Mouse (Mus musculus) heart, embryonic 14.5 days (tissue): ENCODE measurements around the gene Anapc16. TPM values are rescaled to one million over a fixed set of nuclear protein-coding genes. Genes with fewer than 3 reads are reported as not detected.

Source experiments
- ATAC-seq: fragments of 200-750 bp; cut with Nextera tagmentation; 2 replicates; pipeline ENCODE4 v1.8.0; 2017; ENCODE audit warnings: low read depth, moderate TSS enrichment; ENCODE audit not compliant: insufficient number of reproducible peaks, insufficient read depth, low FRiP score
- H3K27ac ChIP-seq, 2 experiments: fragments of 200-500 bp in 1 of 2; fragments of 300-500 bp in 1 of 2; sonication (generic) in 1 of 2; replicated peaks in 1 of 2; 2 replicates each; pipeline ENCODE4 v1.5.1; 2012 to 2014; ENCODE audit warnings: low read depth in 2 of 2, low read length in 2 of 2, control low read depth in 1 of 2, mild to moderate bottlenecking in 1 of 2, mixed read lengths in 1 of 2; ENCODE audit not compliant: control insufficient read depth in 1 of 2, insufficient read depth in 1 of 2
- H3K27me3 ChIP-seq: fragments of 300-500 bp; sonication (generic); 2 replicates; pipeline ENCODE4 v1.6.1; 2014; ENCODE audit warnings: mild to moderate bottlenecking, low read length, control low read depth; ENCODE audit not compliant: control insufficient read depth, insufficient read depth
- H3K36me3 ChIP-seq: fragments of 300-500 bp; sonication (generic); 2 replicates; pipeline ENCODE4 v1.6.1; 2014; ENCODE audit warnings: mild to moderate bottlenecking, control low read depth, low read length, mixed read lengths; ENCODE audit not compliant: control insufficient read depth, insufficient read depth
- H3K4me1 ChIP-seq, 2 experiments: fragments of 200-500 bp in 1 of 2; fragments of 300-500 bp in 1 of 2; sonication (generic) in 1 of 2; 2 replicates each; pipeline ENCODE4 v1.6.1; 2012 to 2014; ENCODE audit warnings: low read length in 2 of 2, control low read depth in 1 of 2, mixed read lengths in 1 of 2; ENCODE audit not compliant: control insufficient read depth in 2 of 2, insufficient read depth in 2 of 2
- H3K4me2 ChIP-seq: fragments of 300-500 bp; sonication (generic); 2 replicates; pipeline ENCODE4 v1.6.1; 2014; ENCODE audit warnings: mild to moderate bottlenecking, low read length
- H3K4me3 ChIP-seq, 2 experiments: fragments of 200-500 bp in 1 of 2; fragments of 300-500 bp in 1 of 2; sonication (generic) in 1 of 2; 2 replicates each; pipeline ENCODE4 v1.5.1; 2012 to 2014; ENCODE audit warnings: low read length in 2 of 2, mild to moderate bottlenecking in 2 of 2, control low read depth in 1 of 2, low read depth in 1 of 2, moderate library complexity in 1 of 2; ENCODE audit not compliant: control insufficient read depth in 1 of 2, insufficient read depth in 1 of 2
- H3K9ac ChIP-seq: fragments of 300-500 bp; sonication (generic); 2 replicates; pipeline ENCODE4 v1.6.1; 2014; ENCODE audit warnings: mild to moderate bottlenecking, low read length
- H3K9me3 ChIP-seq: fragments of 300-500 bp; sonication (generic); 2 replicates; pipeline ENCODE4 v1.6.1; 2016; ENCODE audit warnings: low read length, control low read depth; ENCODE audit not compliant: control insufficient read depth
- WGBS: fragments of 180-500 bp; shearing (Covaris S2); extraction: QIAGEN DNeasy Blood & Tissue Kit; methylation state at CpG from one replicate; pipeline ENCODE4 v1.1.7; 2014; 5-methylcytosine and 5-hydroxymethylcytosine counted together
- polyA plus RNA-seq: library from polyadenylated mRNA; unstranded; fragments of >200 nt; fragmentation: Nextera tagmentation; extraction: Ambion mirVana; gene quantifications from 2 replicates; pipeline ENCODE4 v1.2.1, GENCODE M21; 2014

The Anapc16 gene
- polyA plus RNA-seq, 1 experiment from 2014 or later, result 103 TPM

DNA sequence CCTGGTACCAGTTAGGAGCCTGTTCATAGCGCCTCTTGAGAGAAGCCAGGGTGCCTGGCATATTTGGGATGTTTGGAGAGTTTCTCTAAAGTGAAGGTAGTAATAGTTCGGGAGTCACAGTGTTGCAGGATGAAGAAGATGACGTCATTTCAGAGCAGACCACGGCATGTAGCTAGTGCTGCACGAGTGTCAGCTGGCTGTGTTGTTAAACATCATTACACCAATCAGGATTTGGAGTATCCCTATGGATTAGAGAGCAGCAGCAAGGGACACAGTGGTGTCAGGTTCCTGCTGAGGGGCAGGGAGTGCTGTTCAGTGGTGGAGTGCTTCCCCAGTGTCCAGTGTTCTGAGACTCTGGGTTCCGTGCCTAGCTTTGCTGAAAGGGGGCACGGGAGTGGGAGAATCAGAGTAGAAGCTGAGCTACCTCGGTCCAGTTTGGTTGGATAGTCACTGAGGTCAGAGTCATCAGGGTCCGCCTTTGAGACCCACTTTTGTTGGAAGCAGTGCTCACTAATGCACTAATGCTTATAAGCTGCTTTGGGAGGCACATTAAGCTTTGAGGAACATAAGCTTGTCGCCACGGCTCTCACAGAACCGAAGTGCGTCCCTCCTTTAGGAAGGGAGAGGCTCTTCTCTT lies 23.9 kb upstream of the Anapc16 start:
- Histone ChIP-seq H3K4me3 (no peak overlapping the region), H3K27me3 (no peaks in the 10 kb centered on the region), H3K9ac (no peak overlapping the region), H3K4me2 (no peak overlapping the region), H3K36me3 (0 out of 2 replicates have a peak, but pooled peaks cover 4% of the 10 kb centered on the region), H3K4me1 (peaks cover 3 to 7% of the 10 kb centered on the region in 2 experiments), H3K27ac (no peak overlapping the region), H3K9me3 (no peaks in the 10 kb centered on the region)
- ATAC-seq, result no peak
- WGBS, result 54% methylated on average over 13 of the region's 13 CpGs

DNA sequence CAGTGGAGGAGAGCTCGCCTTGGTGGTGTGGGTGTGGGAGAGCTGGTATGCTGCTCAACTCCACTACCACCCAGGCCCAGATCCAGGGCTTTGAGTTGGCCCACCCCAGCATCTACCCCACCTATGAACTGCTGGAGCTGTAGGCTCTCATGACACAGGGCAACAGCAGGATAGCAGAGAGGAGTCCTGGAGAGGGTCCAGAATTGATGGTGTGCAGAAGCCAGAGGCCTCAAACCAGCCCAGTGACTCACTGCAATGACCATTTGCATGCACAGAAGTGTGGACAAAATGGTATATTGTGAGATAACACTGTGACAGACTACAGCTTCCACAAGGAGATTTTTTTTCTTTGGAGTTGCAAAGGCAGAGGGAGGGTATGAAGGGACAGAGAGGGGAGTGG lies 20.8 kb upstream of the Anapc16 start:
- ATAC-seq, result no peak
- H3K9ac ChIP-seq, result no peak overlapping the region
- H3K27ac ChIP-seq, result no peak overlapping the region
- peaks cover 10% of the 10 kb centered on the region for H3K36me3 ChIP-seq
- no peaks in the 10 kb centered on the region for H3K27me3 ChIP-seq
- WGBS, result 88% methylated on average over 1 of the region's 1 CpGs
- no peak overlapping the region for H3K4me3 ChIP-seq
- H3K4me1 ChIP-seq, result peaks cover 0 to 6% of the 10 kb centered on the region in 2 experiments; a peak in 3 of 4 replicates
- H3K9me3 ChIP-seq, result no peaks in the 10 kb centered on the region
- H3K4me2 ChIP-seq, result no peak overlapping the region

DNA sequence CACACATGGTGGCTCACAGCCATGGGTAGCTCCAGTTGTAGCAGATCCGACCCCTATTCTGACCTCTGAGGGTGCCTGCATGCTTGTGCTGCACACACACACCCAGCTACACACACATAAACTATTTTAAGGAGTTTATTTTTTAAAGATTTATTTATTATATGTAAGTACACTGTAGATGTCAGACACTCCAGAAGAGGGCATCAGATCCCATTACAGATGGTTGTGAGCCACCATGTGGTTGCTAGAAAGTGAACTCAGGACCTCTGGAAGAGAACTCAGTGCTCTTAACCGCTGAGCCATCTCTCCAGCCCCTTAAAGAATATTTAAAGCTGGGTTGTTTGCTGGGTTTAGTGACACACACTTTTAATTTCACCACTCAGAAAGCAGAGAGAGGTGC lies 16.4 kb upstream of the Anapc16 start:
- WGBS, result 75% methylated on average over 2 of the region's 2 CpGs
- H3K9me3 ChIP-seq, result no peaks in the 10 kb centered on the region

DNA sequence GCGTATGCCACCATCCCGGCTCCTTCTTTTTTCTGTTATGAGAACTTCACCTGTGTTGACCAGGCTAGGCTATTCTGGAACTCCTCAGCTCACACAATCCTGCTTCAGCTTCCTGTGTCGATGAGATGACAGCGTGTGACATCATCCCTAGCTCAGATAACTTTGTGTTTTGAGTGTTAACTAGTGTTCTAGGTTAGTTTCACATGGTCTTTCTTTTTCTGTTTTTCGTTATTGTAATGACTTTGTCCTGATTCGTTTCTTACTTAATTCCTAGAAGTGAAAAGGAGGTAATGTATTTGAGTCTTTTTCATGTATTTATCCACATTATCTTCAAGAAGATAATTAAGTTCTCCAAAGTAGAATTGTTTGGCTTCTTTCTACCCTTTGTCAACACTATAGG lies 13.3 kb upstream of the Anapc16 start:
- H3K4me3 ChIP-seq, result no peak overlapping the region
- no peaks in the 10 kb centered on the region for H3K4me1 ChIP-seq
- no peaks in the 10 kb centered on the region for H3K9me3 ChIP-seq
- H3K27ac ChIP-seq, result no peak overlapping the region
- H3K36me3 ChIP-seq, result peaks cover 41% of the 10 kb centered on the region
- H3K27me3 ChIP-seq, result no peaks in the 10 kb centered on the region
- H3K4me2 ChIP-seq, result no peak overlapping the region
- ATAC-seq, result no peak
- 68% methylated on average over 6 of the region's 6 CpGs for WGBS
- H3K9ac ChIP-seq, result no peak overlapping the region

More for the DNA sequence above, 16.4 kb upstream of the Anapc16 start:
- no peak overlapping the region for H3K4me2 ChIP-seq
- no peaks in the 10 kb centered on the region for H3K27me3 ChIP-seq
- ATAC-seq, result no peak
- H3K27ac ChIP-seq, result no peak overlapping the region
- H3K9ac ChIP-seq, result no peak overlapping the region
- H3K4me1 ChIP-seq, result no peaks in the 10 kb centered on the region; a peak in 1 of 4 replicates
- H3K4me3 ChIP-seq, result no peak overlapping the region
- peaks cover 32% of the 10 kb centered on the region for H3K36me3 ChIP-seq

DNA sequence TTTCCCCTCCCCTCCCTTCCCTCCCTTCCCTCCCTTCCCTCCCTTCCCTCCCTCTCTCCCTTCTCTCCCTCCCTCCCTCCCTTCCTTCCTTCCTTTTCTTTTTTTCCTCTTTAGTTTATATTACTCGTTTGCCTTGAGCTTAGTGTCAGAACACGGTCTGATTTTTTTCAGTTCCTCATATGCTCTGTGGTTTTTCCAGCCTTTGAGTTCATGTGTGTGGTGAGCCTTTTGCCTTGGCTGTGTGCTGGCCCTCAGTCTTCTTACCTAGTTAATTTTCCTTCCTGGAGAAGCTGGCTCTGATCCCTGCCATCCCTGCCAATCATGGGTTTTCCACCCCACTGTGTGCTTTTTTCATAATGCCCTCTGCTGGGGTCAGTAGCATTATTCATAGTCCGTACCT lies 6.2 kb upstream of the Anapc16 start:
- WGBS, result 71% methylated on average over 3 of the region's 3 CpGs
- H3K4me2 ChIP-seq, result no peak overlapping the region
- H3K27me3 ChIP-seq, result no peaks in the 10 kb centered on the region
- H3K4me3 ChIP-seq, result no peak overlapping the region
- H3K27ac ChIP-seq, result no peak overlapping the region
- ATAC-seq, result no peak
- no peaks in the 10 kb centered on the region for H3K9me3 ChIP-seq
- H3K9ac ChIP-seq, result no peak overlapping the region
- peaks cover 0 to 4% of the 10 kb centered on the region in 2 experiments; a peak in 1 of 4 replicates for H3K4me1 ChIP-seq
- peaks cover 37% of the 10 kb centered on the region for H3K36me3 ChIP-seq

DNA sequence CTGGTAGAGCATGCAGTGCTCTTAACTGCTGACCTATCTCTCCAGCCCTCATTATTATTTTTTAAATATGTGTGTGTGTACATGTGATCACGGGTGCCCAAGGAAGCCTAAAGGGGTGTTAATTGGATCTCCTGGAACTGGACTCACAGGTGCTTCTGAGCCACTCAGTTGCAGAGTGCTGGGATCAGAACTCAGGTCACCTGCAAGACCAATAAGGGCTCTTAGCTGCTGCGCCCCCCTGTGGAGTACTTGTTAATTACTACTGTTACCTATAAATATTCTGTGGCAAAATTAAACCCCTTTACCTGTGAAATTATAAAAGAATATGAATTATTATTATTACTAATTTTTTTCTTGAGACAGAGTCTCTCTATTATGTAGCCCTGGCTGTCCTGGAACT lies 2.3 kb upstream of the Anapc16 start:
- Histone ChIP-seq H3K9me3 (no peaks in the 10 kb centered on the region), H3K27ac (no peak overlapping the region), H3K4me2 (no peak overlapping the region), H3K4me3 (no peak overlapping the region), H3K36me3 (peaks cover 32% of the 10 kb centered on the region), H3K4me1 (peaks cover 4 to 12% of the 10 kb centered on the region in 2 experiments; a peak in 3 of 4 replicates), H3K27me3 (no peaks in the 10 kb centered on the region), H3K9ac (no peak overlapping the region)
- WGBS, result 52% methylated on average over 2 of the region's 2 CpGs
- no peak for ATAC-seq

DNA sequence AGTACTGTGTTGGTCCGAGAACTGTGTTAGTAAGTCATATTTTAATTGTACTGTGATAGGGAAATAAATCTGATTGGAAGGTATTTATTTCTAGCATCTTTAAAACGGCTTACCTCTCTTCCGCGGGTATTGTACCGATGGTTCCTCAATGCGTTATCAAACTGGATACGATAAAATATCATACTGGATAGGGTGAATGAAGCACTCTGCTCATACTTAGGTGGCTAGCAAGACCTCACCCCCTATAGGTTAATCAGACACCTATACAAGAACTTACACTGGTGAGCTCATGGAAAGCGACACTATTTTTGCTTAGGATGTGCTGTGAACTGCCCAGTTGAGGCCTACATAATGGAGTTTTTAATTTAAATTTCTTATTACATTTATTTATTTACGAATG lies 912 bp upstream of the Anapc16 start:
- H3K27me3 ChIP-seq, result no peaks in the 10 kb centered on the region
- WGBS, result 73% methylated on average over 9 of the region's 9 CpGs
- H3K27ac ChIP-seq, result peak overlapping the region; percentile 95 to 99
- H3K9ac ChIP-seq, result peak overlapping the region; percentile 80
- H3K4me1 ChIP-seq, result peaks cover 0 to 12% of the 10 kb centered on the region in 2 experiments; a peak in 3 of 4 replicates
- peak overlapping the region; percentile 63 to 94 for H3K4me3 ChIP-seq
- no peak for ATAC-seq
- H3K9me3 ChIP-seq, result no peaks in the 10 kb centered on the region
- H3K4me2 ChIP-seq, result peak overlapping the region; percentile 83
- H3K36me3 ChIP-seq, result peaks cover 37% of the 10 kb centered on the region
